Mouse (Mus musculus) cerebellum, postnatal 10 days (tissue): ENCODE measurements around the gene Glis3.

Experiments used
- DNase-seq, 2 experiments: peaks; one replicate each; pipeline ENCODE4 v3.0.0; 2021; ENCODE audit warnings: mixed read lengths in 2 of 2

Glis3 gene

GRCm38 (mm10) chr19:28580499-28580898, 99.4 kb downstream of the Glis3 start:
- DNase-seq = no peak

- DNase-seq = no peak
Observed at GRCm38 (mm10) chr19:28579724-28580375, 100.0 kb downstream of the Glis3 start.

GRCm38 (mm10) chr19:28577023-28577422, 102.9 kb downstream of the Glis3 start:
- no peak for DNase-seq

- DNase-seq = no peak
Observed at GRCm38 (mm10) chr19:28576619-28577018, 103.3 kb downstream of the Glis3 start.

GRCm38 (mm10) chr19:28573641-28574040, 106.2 kb downstream of the Glis3 start:
- DNase-seq = no peak

- DNase-seq = peak in 1 of 2 experiments; percentile 9
Observed at GRCm38 (mm10) chr19:28569856-28570255, 110.0 kb downstream of the Glis3 start.

GRCm38 (mm10) chr19:28567100-28567499, 112.8 kb downstream of the Glis3 start:
- DNase-seq = no peak

- DNase-seq = no peak
Observed at GRCm38 (mm10) chr19:28566554-28566953, 113.3 kb downstream of the Glis3 start.

GRCm38 (mm10) chr19:28561697-28562002, 118.2 kb downstream of the Glis3 start:
- no peak for DNase-seq

- DNase-seq = no peak
Observed at GRCm38 (mm10) chr19:28560801-28561696, 118.8 kb downstream of the Glis3 start.

GRCm38 (mm10) chr19:28559836-28560235, 120.0 kb downstream of the Glis3 start:
- no peak for DNase-seq

- no peak for DNase-seq
Observed at GRCm38 (mm10) chr19:28559400-28559799, 120.5 kb downstream of the Glis3 start.

- no peak for DNase-seq
Observed at GRCm38 (mm10) chr19:28558661-28559060, 121.2 kb downstream of the Glis3 start.

GRCm38 (mm10) chr19:28557559-28558328, 122.1 kb downstream of the Glis3 start:
- DNase-seq = no peak

GRCm38 (mm10) chr19:28555181-28555929, 124.5 kb downstream of the Glis3 start:
- DNase-seq = no peak

- no peak for DNase-seq
Observed at GRCm38 (mm10) chr19:28550611-28551010, 129.3 kb downstream of the Glis3 start.

GRCm38 (mm10) chr19:28546933-28547332, 132.9 kb downstream of the Glis3 start:
- peak; percentile 19 to 23 for DNase-seq

- DNase-seq = no peak
Observed at GRCm38 (mm10) chr19:28545493-28545892, 134.4 kb downstream of the Glis3 start.

- no peak for DNase-seq
Observed at GRCm38 (mm10) chr19:28538813-28539212, 141.1 kb downstream of the Glis3 start.

GRCm38 (mm10) chr19:28534964-28535363, 144.9 kb downstream of the Glis3 start:
- no peak for DNase-seq

- no peak for DNase-seq
Observed at GRCm38 (mm10) chr19:28533576-28533975, 146.3 kb downstream of the Glis3 start.

GRCm38 (mm10) chr19:28531750-28532149, 148.1 kb downstream of the Glis3 start:
- DNase-seq = no peak

GRCm38 (mm10) chr19:28530846-28531245, 149.0 kb downstream of the Glis3 start:
- peak; percentile 57 to 59 for DNase-seq
